Mouse (Mus musculus) MEL (cell line): ENCODE measurements around the gene Lrrc56. TPM values are rescaled to one million over a fixed set of nuclear protein-coding genes. Genes with fewer than 3 reads are reported as not detected.

ENCODE experiments used
- DNase-seq: peaks from one replicate; pipeline ENCODE4 v3.0.0; 2011; ENCODE audit warnings: low read depth, low spot score
- H3K27ac ChIP-seq: 2 replicates; pipeline ENCODE4 v1.5.1; 2012; ENCODE audit warnings: low read depth, mild to moderate bottlenecking, control low read depth, low read length, moderate library complexity; ENCODE audit not compliant: control insufficient read depth
- H3K27me3 ChIP-seq, 2 experiments: fragments of 150-350 bp in 1 of 2; sonication (generic) in 1 of 2; 2 replicates each; pipeline ENCODE4 v1.6.1; 2012; ENCODE audit warnings: low read length in 2 of 2, mild to moderate bottlenecking in 2 of 2, improper control_type of control experiment in 1 of 2, moderate library complexity in 1 of 2; ENCODE audit not compliant: insufficient read depth in 2 of 2, control insufficient read depth in 1 of 2
- H3K36me3 ChIP-seq, 2 experiments: 2 replicates each; pipeline ENCODE4 v1.6.1; 2012 to 2014; ENCODE audit warnings: low read length in 2 of 2, improper control_type of control experiment in 1 of 2, inconsistent platforms in 1 of 2, mild to moderate bottlenecking in 1 of 2; ENCODE audit not compliant: insufficient read depth in 2 of 2, control insufficient read depth in 1 of 2
- H3K4me1 ChIP-seq, 2 experiments: fragments of 150-350 bp in 1 of 2; sonication (generic) in 1 of 2; 2 replicates each; pipeline ENCODE4 v1.6.1; 2012; ENCODE audit warnings: low read length in 2 of 2, improper control_type of control experiment in 1 of 2, mild to moderate bottlenecking in 1 of 2; ENCODE audit not compliant: insufficient read depth in 2 of 2, control insufficient read depth in 1 of 2
- H3K4me3 ChIP-seq, 2 experiments: fragments of 150-350 bp in 1 of 2; sonication (generic) in 1 of 2; 2 replicates each; pipeline ENCODE4 v1.5.1; 2012; ENCODE audit warnings: low read depth in 2 of 2, low read length in 2 of 2, mild to moderate bottlenecking in 2 of 2, moderate library complexity in 2 of 2, control low read depth in 1 of 2, improper control_type of control experiment in 1 of 2; ENCODE audit not compliant: control insufficient read depth in 1 of 2, insufficient read depth in 1 of 2
- H3K79me2 ChIP-seq: 2 replicates; pipeline ENCODE4 v1.6.1; 2012; ENCODE audit warnings: mild to moderate bottlenecking, low read length, moderate library complexity; ENCODE audit not compliant: control insufficient read depth, poor library complexity, insufficient read depth
- H3K9ac ChIP-seq: 2 replicates; pipeline ENCODE4 v1.6.1; 2012; ENCODE audit warnings: low read depth, mild to moderate bottlenecking, control low read depth, low read length, moderate library complexity; ENCODE audit not compliant: control insufficient read depth, poor library complexity, severe bottlenecking
- H3K9me3 ChIP-seq: fragments of 150-350 bp; sonication (generic); replicated peaks from 2 replicates; pipeline ENCODE4 v1.6.1; 2012; ENCODE audit warnings: mild to moderate bottlenecking, low read length, improper control_type of control experiment, moderate library complexity; ENCODE audit not compliant: insufficient read depth
- CTCF ChIP-seq, 3 experiments: IDR thresholded peaks in 2 of 3; conservative IDR thresholded peaks in 1 of 3; 2 replicates each; pipeline ENCODE4 v1.5.1; 2011 to 2012; ENCODE audit warnings: low read length in 3 of 3, low read depth in 2 of 3, mild to moderate bottlenecking in 2 of 3, improper control_type of control experiment in 1 of 3, inconsistent platforms in 1 of 3, mixed read lengths in 1 of 3, moderate library complexity in 1 of 3; ENCODE audit not compliant: control insufficient read depth in 1 of 3, insufficient read depth in 1 of 3, poor library complexity in 1 of 3, severe bottlenecking in 1 of 3
- E2F4 ChIP-seq: IDR thresholded peaks from 2 replicates; pipeline ENCODE4 v1.6.1; 2011; ENCODE audit warnings: low read depth, low read length, improper control_type of control experiment, borderline replicate concordance
- ELF1 ChIP-seq: IDR thresholded peaks from 2 replicates; pipeline ENCODE4 v1.6.1; 2014; ENCODE audit warnings: low read depth, mild to moderate bottlenecking, inconsistent platforms, low read length, improper control_type of control experiment, moderate library complexity
- ETS1 ChIP-seq: IDR thresholded peaks from 2 replicates; pipeline ENCODE4 v1.6.1; 2012; ENCODE audit warnings: low read depth, mild to moderate bottlenecking, inconsistent platforms, low read length, improper control_type of control experiment, moderate library complexity
- GABPA ChIP-seq: IDR thresholded peaks from 2 replicates; pipeline ENCODE4 v1.6.1; 2012; ENCODE audit warnings: low read depth, mild to moderate bottlenecking, inconsistent platforms, low read length, improper control_type of control experiment, moderate library complexity
- HCFC1 ChIP-seq: IDR thresholded peaks from 2 replicates; pipeline ENCODE4 v1.6.1; 2012; ENCODE audit warnings: low read depth, mild to moderate bottlenecking, inconsistent platforms, low read length, improper control_type of control experiment, moderate library complexity
- JUND ChIP-seq: IDR thresholded peaks from 2 replicates; pipeline ENCODE4 v1.6.1; 2011; ENCODE audit warnings: low read depth, mild to moderate bottlenecking, improper control_type of control experiment, low read length
- MAFK ChIP-seq: IDR thresholded peaks from 2 replicates; pipeline ENCODE4 v1.6.1; 2011; ENCODE audit warnings: low read depth, mild to moderate bottlenecking, low read length, improper control_type of control experiment, borderline replicate concordance
- MAX ChIP-seq: IDR thresholded peaks from 2 replicates; pipeline ENCODE4 v1.6.1; 2011; ENCODE audit warnings: low read length, improper control_type of control experiment
- MAZ ChIP-seq: IDR thresholded peaks from 2 replicates; pipeline ENCODE4 v1.6.1; 2012; ENCODE audit warnings: low read depth, mild to moderate bottlenecking, inconsistent platforms, low read length, improper control_type of control experiment
- MEF2A ChIP-seq: IDR thresholded peaks from 2 replicates; pipeline ENCODE4 v1.6.1; 2014; ENCODE audit warnings: low read depth, mild to moderate bottlenecking, inconsistent platforms, low read length, improper control_type of control experiment; ENCODE audit not compliant: poor library complexity, insufficient replicate concordance, severe bottlenecking; ENCODE audit errors: extremely low read depth
- MYC ChIP-seq: IDR thresholded peaks from 2 replicates; pipeline ENCODE4 v1.6.1; 2011; ENCODE audit warnings: low read depth, mild to moderate bottlenecking, low read length, improper control_type of control experiment, moderate library complexity
- NELFE ChIP-seq: IDR thresholded peaks from 2 replicates; pipeline ENCODE4 v1.6.1; 2011; ENCODE audit warnings: low read depth, low read length, improper control_type of control experiment
- NRF1 ChIP-seq: IDR thresholded peaks from 2 replicates; pipeline ENCODE4 v1.6.1; 2014; ENCODE audit warnings: low read depth, mild to moderate bottlenecking, inconsistent platforms, low read length, improper control_type of control experiment, moderate library complexity; ENCODE audit not compliant: poor library complexity, insufficient read depth, severe bottlenecking
- POLR2A ChIP-seq, 2 experiments: IDR thresholded peaks; 2 replicates each; pipeline ENCODE4 v1.6.1; 2011 to 2012; ENCODE audit warnings: low read length in 2 of 2, mild to moderate bottlenecking in 2 of 2, control low read depth in 1 of 2, improper control_type of control experiment in 1 of 2, low read depth in 1 of 2, moderate library complexity in 1 of 2; ENCODE audit not compliant: control insufficient read depth in 1 of 2, insufficient read depth in 1 of 2, poor library complexity in 1 of 2
- RAD21 ChIP-seq: IDR thresholded peaks from 2 replicates; pipeline ENCODE4 v1.6.1; 2011; ENCODE audit warnings: mild to moderate bottlenecking, low read depth, low read length, improper control_type of control experiment
- RCOR1 ChIP-seq: IDR thresholded peaks from 2 replicates; pipeline ENCODE4 v1.6.1; 2012; ENCODE audit warnings: low read depth, mild to moderate bottlenecking, inconsistent platforms, low read length, improper control_type of control experiment
- SMC3 ChIP-seq: IDR thresholded peaks from 2 replicates; pipeline ENCODE4 v1.6.1; 2011; ENCODE audit warnings: low read depth, low read length, improper control_type of control experiment
- TAL1 ChIP-seq: IDR thresholded peaks from 2 replicates; pipeline ENCODE4 v1.6.1; 2012; ENCODE audit warnings: mild to moderate bottlenecking, inconsistent platforms, low read length, moderate library complexity, mixed read lengths
- TBP ChIP-seq: IDR thresholded peaks from 2 replicates; pipeline ENCODE4 v1.8.0; 2011; ENCODE audit warnings: low read depth, low read length, improper control_type of control experiment
- TCF12 ChIP-seq: IDR thresholded peaks from 2 replicates; pipeline ENCODE4 v1.6.1; 2014; ENCODE audit warnings: low read depth, mild to moderate bottlenecking, inconsistent platforms, low read length, improper control_type of control experiment, moderate library complexity
- USF1 ChIP-seq: IDR thresholded peaks from 2 replicates; pipeline ENCODE4 v1.6.1; 2014; ENCODE audit warnings: low read depth, mild to moderate bottlenecking, inconsistent platforms, low read length, improper control_type of control experiment, moderate library complexity
- ZMIZ1 ChIP-seq: IDR thresholded peaks from 2 replicates; pipeline ENCODE4 v1.6.1; 2012; ENCODE audit warnings: low read depth, mild to moderate bottlenecking, inconsistent platforms, low read length, improper control_type of control experiment, moderate library complexity
- polyA plus RNA-seq, 2 experiments: library from polyadenylated mRNA; stranded (reverse) in 1 of 2; unstranded in 1 of 2; fragments of >175 nt in 1 of 2; fragments of >200 nt in 1 of 2; gene quantifications; 2 replicates each; pipeline versions ENCODE4 v1.2.1 to v1.2.4; 2012; ENCODE audit warnings: low replicate concordance in 2 of 2, low read depth in 1 of 2; ENCODE audit not compliant: insufficient read length in 2 of 2, insufficient read depth in 1 of 2, missing spikeins in 1 of 2
- total RNA-seq: library from RNA; depleted of rRNA; stranded (reverse); fragments of 300-350 nt; gene quantifications from 2 replicates; pipeline ENCODE4 v1.2.3, GENCODE M21; 2012

Gene Lrrc56
- total and polyA plus RNA-seq, 3 experiments, result 1.6 to 5.5 TPM; not detected in 1

DNA sequence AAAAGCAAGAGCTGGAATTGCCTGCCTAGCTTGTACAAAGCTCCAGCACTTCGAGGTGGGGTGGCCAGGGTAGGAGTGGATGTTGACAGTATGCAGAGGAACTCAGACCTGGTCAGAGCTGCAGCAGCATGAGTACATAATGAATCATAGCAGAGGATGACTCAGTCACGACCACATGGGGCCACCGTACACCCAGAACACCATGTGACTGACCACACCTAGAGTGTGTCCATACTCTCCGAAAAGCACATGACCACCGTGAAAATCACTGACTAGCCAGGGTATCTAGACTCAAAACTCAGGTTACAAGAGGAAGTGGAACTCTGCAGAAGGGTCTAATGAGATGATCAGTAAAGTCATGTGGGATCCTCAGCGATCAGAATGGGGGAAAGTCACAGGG lies 29.1 kb upstream of the Lrrc56 start:
- DNase-seq, result no peak
- peaks cover 4 to 14% of the 10 kb centered on the region in 2 experiments; a peak in 3 of 4 replicates for H3K4me1 ChIP-seq

DNA sequence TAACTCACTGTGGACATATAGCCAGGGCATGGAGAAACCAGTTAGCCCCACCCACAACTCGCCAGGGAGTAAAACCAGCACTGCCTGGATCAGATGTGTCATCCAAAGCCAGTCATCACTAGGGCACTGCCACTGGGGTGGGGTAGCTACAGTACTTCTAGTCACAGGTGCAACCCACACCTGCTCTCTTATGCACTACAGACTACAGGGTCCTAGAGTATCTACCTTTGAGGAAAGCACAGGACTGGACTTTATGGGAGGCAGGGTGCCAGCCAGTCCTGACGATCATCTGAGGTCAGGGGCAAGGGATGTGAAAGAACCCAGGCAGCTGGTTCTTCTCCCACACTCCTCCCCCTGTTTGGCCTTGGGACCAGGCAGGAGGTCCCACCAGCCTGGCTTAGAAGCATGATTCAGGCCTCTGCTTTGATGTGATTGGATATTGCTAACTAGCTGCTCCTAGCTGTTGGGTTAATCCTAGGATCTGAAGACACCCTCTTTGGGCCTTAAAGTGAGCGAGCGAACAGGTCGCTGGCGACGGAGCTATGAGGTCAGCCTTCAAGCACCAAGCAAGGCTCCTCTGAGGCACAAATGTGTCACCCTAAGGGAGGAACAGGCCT lies 25.9 kb upstream of the Lrrc56 start:
- TF ChIP-seq MAX (no peak), RAD21 (no peak), SMC3 (no peak), NRF1 (no peak), TBP (no peak), RCOR1 (no peak), ELF1 (no peak), MYC (no peak; the same call in 1 of the 2 replicates), TAL1 (no peak), TCF12 (no peak), NELFE (no peak), HCFC1 (no peak), ZMIZ1 (no peak)
- TF ChIP-seq, all 39 proteins: peak for 0
- Histone ChIP-seq H3K27ac (peak overlapping the region; percentile 54), H3K9me3 (no peaks in the 10 kb centered on the region), H3K36me3 (peaks cover 0 to 18% of the 10 kb centered on the region in 2 experiments; a peak in 2 of 4 replicates), H3K4me1 (peaks cover 4 to 18% of the 10 kb centered on the region in 2 experiments; a peak in 3 of 4 replicates), H3K4me3 (peak overlapping the region; percentile 74 to 88), H3K79me2 (peaks cover 10% of the 10 kb centered on the region), H3K27me3 (no peaks in the 10 kb centered on the region), H3K9ac (peak overlapping the region; percentile 78)
- DNase-seq, result peak; percentile 65

More for the DNA sequence above, 29.1 kb upstream of the Lrrc56 start:
- Histone ChIP-seq H3K79me2 (peaks cover 4% of the 10 kb centered on the region), H3K4me3 (no peak overlapping the region), H3K9ac (no peak overlapping the region), H3K36me3 (peaks cover 3 to 16% of the 10 kb centered on the region in 2 experiments; a peak in 3 of 4 replicates), H3K9me3 (no peaks in the 10 kb centered on the region), H3K27me3 (no peaks in the 10 kb centered on the region), H3K27ac (no peak overlapping the region)
- TF ChIP-seq MYC (no peak), CTCF (IDR thresholded peaks at IDR 0.05 in 2 of 3, conservative IDR thresholded peaks at IDR 0.05 in 1 of 3; ENCODE audit: control insufficient read depth in 1 of 3, insufficient read depth in 1 of 3, low read depth in 2 of 3, low read length in 3 of 3, poor library complexity in 1 of 3, severe bottlenecking in 1 of 3) (no peak)

DNA sequence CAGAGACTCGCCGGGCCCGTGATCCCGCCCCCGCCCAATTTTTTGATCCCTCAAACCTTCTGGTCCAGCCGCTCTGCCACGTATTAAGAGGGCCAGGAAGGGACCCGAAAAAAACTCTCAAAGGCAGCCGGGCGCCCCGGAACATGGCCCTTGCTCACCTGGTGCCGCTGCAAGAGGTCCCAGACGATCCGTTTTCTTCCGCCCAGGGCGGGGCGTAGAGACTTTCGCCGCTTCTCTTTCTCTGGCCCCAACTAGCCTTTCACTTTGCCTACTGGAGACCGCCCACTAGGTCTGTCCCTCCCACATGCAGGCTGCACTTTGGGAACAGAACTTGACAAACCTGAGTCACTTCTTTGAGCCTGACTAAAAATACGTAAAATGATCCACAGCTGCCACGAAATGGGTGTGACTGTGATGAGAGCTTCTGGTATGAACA lies 25.4 kb upstream of the Lrrc56 start:
- Histone ChIP-seq H3K27me3 (no peaks in the 10 kb centered on the region), H3K79me2 (peaks cover 10% of the 10 kb centered on the region), H3K9me3 (no peaks in the 10 kb centered on the region), H3K36me3 (peaks cover 0 to 18% of the 10 kb centered on the region in 2 experiments; a peak in 2 of 4 replicates), H3K4me3 (peak overlapping the region; percentile 74 to 88), H3K9ac (peak overlapping the region; percentile 78), H3K4me1 (peaks cover 8 to 21% of the 10 kb centered on the region in 2 experiments), H3K27ac (peak overlapping the region; percentile 54)
- peak; percentile 90 for DNase-seq
- 0 out of 2 replicates have a peak, but pooled peaks have one; percentile 27 for TF ChIP-seq MAZ
- TF ChIP-seq JUND, result no peak
- TF ChIP-seq ELF1, result 0 out of 2 replicates have a peak, but pooled peaks have one; percentile 48
- no peak for TF ChIP-seq GABPA
- no peak for TF ChIP-seq MEF2A
- TF ChIP-seq USF1, result no peak
- TF ChIP-seq POLR2A (IDR thresholded peaks at IDR 0.05; ENCODE audit: control insufficient read depth in 1 of 2, insufficient read depth in 1 of 2, low read depth in 1 of 2, low read length in 2 of 2, poor library complexity in 1 of 2), result peak in 1 of 2 experiments; percentile 75; a peak in 2 of 4 replicates
- no peak for TF ChIP-seq E2F4
- TF ChIP-seq RCOR1, result no peak
- TF ChIP-seq NELFE, result peak; percentile 68
- TF ChIP-seq MAX, result peak; percentile 30; the same call in 1 of the 2 replicates
- no peak for TF ChIP-seq MAFK
- peak; percentile 71; the same call in 1 of the 2 replicates for TF ChIP-seq MYC
- TF ChIP-seq ETS1, result 0 out of 2 replicates have a peak, but pooled peaks have one; percentile 35
- no peak for TF ChIP-seq SMC3
- no peak for TF ChIP-seq NRF1
- 0 out of 2 replicates have a peak, but pooled peaks have one; percentile 28 for TF ChIP-seq TCF12
- TF ChIP-seq ZMIZ1, result 0 out of 2 replicates have a peak, but pooled peaks have one; percentile 60
